Mouse (Mus musculus) testis, postnatal 14 days (tissue): ENCODE measurements around the gene Chn2.

Experiments
- DNase-seq: peaks from one replicate; pipeline ENCODE4 v3.0.0; 2021; ENCODE audit warnings: low spot score

The Chn2 gene

DNA sequence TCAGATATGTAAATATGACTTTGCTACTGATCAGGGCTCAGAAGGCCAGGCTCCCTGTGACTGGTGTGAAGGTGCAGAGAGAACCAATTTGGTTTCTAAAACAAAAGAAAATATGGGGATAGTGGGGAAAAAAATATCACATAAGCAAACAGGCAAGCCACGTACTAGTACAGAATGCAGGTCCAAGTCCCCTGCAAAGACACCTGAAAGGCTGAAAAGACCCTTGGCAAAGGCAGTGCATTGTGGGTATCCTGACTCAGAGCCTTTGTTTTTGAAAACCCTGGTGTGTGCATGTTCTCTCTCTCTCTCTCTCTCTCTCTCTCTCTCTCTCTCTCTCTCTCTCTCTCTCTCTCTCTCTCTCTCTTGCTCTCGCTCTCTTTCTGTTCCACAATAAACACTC lies 80.1 kb downstream of the Chn2 start:
- DNase-seq = no peak

DNA sequence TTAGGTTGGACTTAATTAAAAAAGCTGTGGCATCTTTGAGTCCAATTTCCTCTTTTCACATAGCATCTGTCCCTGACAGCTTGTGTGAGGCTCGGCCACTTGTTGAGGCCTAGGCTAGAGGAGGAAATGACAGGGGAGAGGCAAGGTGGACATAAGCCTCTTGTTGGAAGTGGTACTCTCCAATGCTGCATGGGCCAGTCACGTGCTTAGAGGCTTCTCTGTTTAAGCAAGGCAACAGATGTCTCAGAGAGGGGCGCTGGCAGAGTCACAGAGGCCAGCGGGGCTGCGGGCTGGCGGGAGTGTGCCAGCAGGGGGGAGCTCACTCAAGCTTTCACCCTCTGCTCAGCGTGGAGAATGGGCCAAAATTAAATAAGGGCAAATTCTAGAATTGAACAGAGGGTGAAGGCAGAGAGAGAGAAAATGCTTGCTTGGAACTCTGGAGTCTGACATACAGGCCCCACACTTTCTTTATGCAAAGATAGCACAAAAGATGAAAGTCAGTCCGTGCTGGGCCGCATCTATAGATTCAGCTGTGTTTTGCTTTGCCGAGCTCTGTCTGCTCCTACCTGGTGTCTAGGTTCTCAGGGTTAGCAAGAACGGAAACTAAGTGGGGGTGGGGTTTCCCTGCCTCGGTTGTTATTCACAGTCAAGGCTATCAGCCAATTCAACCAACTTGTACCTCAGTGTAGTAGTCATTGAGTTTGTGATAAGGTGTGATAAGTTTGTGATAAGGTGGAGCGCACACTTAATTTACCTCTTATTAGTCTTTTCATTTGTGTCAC lies 80.7 kb downstream of the Chn2 start:
- DNase-seq = no peak

DNA sequence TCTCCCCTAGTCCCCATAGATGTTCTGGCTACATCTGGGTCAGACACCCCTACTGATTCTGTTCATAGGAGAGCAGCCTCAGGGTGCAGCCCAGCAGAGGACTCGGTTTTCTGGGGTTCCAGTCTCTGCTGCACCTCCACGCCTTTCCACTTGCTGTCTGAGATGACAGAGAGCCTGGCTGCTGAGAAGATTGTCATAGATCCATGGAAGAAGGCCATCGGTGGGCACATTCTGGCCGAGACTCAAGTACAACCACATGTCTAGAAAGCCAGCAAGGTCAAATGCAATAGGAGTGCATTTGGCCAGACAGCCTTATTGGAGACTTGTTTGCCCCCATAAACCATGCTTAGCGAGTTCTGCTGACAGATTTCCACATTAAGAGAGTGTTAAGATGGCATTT lies 81.5 kb downstream of the Chn2 start:
- DNase-seq = no peak

DNA sequence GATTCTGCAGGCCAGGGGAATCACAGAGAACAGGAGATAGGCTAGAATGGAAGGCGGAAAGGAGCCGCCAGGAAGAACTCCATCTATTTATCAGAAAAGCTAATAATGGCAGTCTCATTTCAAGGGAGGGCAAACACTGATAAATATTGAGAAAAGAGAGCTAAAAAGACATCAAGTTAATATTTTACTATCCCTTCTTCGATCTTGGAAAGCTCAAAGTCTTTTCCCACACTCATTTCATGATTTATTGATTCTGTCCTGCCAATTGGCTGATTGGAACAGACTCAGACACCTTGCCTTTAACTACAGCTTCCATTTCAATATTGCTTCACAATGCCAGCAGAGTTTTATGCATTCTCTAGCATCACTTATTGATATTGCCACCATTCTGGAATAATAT lies 85.2 kb downstream of the Chn2 start:
- DNase-seq = no peak

DNA sequence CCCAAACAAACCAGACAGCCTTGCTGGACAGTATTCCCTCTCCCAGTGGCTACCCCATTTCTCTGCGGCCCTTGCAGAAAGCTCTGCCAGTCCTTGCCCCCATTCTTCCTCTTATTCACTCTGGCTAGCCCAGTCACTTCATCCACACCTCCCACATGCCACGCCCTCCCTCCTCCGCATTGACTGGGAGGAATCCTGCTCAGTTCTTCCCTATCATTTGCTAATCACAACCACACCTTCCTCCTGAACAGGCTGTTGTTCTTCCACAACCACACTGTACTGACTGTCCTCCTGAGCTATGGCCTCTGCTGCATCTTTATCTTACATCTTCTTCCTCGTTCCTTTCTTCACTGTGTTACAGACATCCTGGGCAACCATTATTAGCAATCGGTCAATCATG lies 86.2 kb downstream of the Chn2 start:
- no peak for DNase-seq

DNA sequence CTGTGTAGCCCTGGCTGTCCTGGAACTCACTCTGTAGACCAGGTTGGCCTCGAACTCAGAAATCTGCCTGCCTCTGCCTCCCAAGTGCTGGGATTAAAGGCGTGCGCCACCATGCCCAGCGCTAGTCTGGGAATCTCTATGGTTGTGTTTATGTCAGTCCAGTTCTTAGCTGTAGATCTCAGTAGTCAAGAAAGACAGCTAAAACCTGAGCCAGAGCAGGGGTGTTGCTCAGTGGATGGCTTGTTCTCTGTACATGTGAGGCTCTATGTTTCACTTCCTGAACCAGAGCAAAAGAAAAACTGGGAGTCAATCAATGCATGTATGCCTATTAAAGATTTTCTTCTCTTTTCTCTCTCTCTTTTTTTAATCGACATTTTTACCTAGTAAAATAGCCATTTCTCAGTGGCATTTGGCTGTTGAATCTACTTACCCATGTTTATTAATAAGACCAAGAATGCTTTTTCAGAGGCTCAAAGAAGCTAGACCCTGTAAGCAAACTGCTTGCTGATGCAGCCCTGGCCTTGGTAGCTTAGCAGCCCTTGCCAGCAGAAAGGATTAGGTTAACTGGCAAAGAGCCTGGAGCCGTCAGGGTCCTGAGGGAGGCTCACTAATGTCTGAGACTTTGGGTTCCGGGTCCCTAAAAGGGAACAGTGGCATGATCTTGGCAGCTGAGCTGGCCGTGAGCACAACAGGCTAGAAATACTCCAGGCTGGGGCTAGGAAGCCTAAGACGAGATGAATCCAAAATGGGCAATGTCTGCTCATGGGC lies 87.1 kb downstream of the Chn2 start:
- DNase-seq = no peak

DNA sequence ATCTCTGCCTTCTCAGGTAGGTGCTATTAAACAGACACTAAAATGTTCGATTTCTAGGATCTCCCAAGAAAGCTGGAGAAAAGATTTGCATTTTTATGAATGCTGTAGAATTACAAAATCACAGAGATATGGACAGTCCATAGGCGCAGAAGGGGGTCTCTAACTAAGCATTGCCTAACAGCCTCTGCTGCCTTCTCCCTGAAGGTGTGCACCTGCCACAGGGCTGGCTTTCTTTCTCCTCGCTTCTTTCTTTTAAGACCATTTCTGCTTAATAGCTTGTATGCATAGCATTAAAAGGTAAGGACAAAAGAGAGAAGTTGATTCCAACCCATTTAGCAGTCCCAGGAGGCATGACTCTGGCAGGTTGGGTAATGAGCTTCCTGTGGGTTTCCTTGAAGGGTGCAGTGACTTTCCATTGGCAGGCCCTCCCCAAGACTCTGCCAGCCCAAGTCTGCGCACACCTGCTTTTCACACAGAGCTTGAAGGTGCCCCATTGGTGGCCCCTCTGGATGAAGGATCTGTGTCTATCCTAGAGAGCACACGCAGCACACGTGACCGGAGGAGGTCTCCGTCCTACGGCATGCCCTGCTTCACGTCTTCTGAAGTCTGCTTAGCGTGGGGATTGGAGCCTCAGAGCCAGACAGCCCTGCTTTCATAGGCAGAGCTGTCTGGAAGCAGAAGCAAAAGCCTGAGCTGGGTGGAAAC lies 87.8 kb downstream of the Chn2 start:
- DNase-seq = no peak

DNA sequence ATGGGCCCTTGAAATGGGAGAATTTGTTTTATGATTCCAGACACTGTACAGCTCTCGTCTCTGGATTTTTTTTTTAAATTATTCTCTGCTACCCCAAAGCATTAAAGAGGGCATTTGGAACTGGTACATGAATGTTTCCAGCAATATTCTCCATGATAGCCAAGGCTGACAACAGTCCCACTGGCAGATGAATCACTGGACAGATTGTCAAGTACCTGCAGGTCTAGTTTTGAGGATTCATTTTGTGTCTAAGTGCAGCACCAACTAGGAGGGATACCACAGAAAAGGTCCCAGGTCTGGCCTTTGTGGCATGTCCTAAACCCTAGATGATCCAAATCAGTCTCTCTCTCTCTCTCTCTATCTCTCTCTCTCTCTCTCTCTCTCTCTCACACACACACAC lies 89.3 kb downstream of the Chn2 start:
- DNase-seq = no peak

DNA sequence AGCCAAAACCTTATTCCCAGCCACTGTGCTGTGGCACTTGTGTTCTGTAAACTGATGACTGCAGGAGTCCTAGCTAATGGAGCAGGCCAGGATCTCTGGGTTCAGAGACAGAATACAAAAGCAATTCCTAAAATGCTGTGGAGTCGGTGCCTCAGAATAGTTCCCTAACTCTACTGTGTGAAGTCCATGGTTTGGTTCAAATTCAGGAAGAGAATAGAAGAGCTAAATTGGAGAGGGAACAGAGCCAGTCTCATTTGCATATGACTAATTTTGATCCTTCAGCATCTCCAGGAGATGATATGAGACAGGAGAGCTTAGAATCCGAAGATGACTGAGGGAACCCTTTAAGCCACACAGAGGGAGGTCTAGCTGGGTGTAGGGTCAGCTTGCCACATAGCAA lies 90.2 kb downstream of the Chn2 start:
- no peak for DNase-seq

DNA sequence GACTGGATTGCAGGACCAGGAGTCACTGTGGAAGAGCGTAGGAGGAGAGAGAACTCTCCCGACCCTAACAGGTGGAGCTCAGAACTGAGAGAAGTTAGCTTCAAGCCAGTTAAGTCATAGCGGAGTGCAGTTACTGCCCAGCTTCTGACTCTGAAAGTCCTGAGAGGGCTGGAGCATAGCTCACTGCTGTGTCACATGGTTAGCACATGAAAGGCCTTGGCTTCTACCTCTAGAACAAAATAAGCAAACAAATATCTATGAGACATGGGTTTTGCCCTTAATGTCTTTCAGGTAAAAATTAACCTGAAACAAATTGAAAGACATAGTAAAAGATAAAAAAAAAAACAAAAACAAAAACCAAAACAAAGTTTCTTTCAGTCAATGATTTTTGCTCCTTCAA lies 91.5 kb downstream of the Chn2 start:
- DNase-seq = no peak

DNA sequence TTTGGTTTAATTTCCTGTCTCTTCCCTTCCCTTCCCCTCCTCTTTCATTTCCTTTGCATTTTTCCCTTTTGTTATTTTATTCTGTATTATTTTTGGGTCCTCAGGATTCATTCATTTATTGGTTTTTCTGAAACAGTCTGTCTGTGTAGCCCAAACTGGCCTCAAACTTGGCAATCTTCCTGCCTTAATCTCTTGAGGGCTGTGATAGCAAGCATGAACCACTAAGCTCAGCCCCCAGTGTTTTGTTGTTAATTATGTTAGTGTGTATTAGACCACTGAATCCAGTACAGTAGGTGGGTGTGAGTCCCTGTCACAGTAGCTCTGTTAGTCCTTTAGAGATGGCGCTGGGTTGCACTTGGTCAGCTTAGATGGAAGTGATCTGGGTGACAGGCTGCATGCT lies 93.2 kb downstream of the Chn2 start:
- DNase-seq = no peak

DNA sequence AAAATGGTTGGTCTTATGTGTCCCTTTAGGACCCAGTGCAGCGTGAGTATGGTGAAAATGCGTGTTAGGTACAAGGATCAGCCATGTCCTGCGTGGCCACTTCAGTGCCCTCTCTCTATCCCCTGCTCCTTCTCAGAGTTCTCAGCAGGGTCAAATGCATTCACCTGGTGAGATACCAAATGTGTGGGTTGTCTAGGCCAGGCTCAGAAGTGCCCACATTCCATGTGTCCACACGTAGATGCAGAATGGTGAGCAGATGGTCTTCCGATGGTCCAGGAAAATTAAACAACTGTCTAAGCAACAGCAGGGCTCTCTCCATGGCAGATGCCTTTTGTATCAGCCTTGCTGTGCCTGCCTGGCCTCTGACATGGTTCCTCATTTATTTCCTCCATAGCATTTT lies 93.9 kb downstream of the Chn2 start:
- DNase-seq = no peak

DNA sequence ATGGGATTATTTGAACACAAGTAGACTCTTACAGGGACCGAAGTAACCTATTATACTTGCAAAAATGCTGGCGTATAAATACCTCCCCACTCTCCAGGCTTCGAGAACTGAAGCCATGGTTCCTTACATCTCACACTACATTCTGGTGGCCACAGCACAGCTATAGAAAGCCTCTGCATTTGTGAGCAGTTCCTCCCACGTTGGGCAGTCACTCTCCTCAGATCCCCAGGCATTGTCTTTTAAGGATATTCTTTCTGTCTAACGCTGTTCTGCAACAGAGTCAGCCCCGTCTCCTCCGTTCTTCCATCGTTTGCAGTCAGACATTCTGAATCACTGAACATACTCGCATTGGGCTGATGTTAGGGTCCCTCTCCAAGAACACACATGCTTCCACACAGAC lies 98.8 kb downstream of the Chn2 start:
- no peak for DNase-seq

DNA sequence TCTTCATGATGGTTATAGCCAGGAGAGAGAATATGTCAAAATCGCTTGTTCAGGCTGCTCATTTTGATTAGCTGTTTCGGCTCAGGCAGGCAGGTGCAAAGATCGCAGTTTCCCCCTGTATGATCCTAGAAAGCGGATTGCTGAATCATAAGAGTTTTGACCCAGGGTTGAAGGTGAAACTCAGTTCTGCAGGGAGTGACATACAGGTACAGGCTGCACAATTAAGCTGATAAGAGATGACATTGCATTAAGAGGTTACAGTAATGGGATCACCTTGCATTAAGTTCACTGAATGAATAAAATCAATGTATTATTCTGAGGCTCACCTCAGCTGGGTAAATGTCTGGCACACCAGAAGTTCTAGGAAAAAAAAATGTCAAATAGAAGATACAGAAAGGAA lies 101.1 kb downstream of the Chn2 start:
- no peak for DNase-seq

DNA sequence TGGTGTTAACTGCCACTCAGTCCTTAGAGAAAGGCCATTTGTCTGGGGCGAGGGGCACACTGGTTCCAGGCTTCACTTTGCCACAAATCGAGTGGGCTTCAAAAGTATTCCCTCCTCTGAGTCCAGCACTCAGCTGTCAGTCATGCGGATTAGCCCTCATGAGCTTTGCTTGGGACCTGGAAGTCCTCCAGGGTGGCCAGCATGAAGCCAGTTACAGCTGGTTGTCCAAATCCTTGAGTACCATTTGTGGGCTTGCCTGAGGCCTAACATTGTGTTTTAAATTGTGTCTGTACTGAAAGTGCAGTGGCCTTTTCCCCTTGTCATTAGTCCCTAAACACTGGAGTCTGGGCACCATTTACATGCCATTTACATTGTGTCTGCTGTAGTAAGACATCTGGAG lies 101.8 kb downstream of the Chn2 start:
- DNase-seq = no peak

DNA sequence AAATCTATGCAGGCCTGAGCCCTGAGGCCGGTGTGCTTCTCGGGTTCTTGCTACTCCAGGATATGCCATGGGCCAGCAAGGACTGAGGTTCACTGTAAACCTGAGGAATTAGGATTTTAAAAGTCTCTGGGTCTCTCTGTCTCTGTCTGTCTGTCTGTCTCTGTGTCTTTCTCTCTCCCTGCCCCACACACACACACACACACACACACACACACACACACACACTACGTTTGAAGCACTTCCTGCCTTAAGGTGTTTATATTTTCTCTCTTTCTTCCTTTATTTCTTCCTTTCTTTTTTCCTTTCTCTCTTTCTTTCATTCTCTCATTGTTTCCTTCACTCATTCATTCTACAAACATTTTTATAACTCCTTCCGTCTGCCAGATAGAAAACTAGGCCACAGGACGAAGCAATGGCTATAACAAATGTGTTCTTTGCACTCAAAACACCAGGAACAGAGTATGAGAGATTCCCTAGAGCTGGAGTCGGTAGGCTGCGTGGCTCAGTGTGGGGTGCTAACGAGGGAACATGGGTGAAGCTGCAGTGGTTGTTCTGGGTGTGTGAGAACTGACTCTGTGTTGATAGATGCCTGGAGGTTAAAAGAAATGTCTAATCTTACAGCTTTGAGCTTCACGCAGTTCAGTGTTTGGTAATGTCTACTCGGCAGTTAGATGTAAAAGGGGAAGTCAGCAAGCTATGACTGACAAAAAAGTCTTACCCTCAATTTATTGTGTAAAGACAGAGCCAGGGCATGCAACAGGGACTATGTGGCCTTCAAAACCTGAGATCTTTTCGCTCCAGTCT lies 103.7 kb downstream of the Chn2 start:
- no peak for DNase-seq

DNA sequence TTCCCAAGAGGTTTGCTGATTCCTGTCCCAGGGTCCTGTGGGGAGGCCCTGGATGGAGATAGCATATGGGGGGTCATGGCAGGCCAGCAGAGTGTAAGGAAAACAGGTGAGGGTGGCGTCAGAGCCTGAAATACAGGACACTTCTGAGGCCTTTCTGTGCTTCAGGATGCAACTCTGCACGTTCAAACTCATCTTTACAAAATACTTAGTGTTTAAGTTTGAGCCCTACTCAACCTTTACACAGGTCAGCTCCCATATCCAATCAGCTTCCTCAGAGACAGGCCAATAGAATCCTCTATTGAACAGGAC lies 104.3 kb downstream of the Chn2 start:
- DNase-seq = no peak

DNA sequence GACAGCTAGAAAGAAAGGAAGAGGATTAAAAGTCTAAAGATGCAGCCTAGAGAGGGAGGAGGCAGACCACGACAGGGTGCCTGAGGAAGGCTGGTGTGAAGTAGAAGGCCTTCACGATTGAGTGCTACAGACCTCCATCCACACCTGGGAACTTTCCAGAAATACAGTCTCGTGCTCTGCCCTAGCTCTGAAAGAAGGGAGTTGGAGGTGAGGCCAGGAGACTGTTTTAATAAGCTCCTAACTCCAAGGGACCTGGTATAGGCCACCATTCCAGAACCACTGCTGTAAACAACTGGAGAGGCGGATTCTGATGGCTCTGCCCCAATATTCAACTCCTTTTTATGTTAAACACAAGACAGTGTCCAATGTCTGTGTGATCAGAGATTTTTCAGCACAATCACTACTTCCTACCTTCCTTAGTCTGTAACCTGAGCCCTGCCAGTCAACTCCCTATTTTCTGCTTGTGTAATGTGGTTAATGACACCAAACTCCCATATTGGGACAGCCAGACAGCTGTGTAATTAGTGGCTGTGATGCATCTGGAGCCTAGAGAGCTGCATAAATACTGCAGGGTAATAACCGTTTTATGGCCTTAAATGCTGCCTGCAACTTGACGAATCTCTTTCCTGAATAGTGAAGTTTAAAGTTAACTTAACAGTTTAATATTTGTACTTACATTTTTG lies 109.6 kb downstream of the Chn2 start:
- no peak for DNase-seq

DNA sequence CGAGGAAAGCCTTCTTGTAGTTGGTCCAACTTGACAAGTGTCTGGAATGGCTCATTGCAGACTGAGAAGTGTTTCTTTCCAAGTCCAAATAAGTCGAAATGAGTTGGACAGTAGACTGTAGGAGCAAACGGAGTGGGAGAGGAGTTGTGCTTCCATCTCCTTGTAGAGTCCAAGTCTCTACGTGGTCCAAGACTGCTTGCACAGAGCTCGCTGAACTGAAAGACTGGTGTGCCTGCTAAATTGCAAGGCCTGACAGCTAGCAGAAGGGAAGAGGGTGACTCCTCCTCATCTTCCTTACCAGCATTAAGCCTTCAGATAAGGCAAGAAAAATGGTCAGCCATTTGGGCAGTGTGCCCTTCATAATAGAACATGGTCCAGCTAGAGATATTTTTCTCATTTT lies 111.5 kb downstream of the Chn2 start:
- no peak for DNase-seq

DNA sequence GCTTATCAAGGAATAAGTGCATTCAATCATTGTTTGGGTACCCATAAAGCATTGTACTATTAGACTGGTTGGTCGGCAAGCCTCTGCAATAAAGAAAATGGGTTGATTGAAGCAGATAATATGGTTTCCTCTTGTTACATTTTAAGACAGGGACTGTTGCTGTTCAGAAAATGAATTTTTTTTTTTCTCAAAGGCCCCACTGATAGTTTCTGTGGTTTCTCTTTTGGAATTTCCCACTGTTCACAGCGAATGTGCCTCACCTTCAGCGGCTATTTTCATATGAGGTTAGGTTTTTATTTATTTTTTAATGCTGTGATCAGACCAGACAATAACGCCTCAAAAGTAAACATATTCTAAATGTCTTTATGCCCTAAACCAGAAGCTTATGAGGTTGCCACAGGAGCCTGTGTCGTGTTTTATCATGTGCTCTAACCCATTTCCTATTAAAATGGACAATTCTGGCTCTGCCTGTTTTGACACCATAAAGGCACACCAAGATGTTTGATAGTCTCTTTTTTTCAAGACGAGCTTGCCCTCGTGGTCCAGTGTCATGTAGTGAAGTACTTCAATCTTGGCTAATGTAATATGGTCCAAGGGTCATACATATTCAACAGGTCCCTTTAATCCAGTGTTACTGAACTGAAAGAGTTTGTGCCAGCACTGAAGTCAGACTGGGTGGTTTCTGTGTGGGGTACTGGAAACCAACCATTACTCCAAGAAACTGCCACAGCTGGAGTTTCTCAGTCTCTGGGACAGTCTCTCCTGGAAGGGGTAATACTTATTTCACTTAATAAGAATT lies 112.3 kb downstream of the Chn2 start:
- DNase-seq = no peak

DNA sequence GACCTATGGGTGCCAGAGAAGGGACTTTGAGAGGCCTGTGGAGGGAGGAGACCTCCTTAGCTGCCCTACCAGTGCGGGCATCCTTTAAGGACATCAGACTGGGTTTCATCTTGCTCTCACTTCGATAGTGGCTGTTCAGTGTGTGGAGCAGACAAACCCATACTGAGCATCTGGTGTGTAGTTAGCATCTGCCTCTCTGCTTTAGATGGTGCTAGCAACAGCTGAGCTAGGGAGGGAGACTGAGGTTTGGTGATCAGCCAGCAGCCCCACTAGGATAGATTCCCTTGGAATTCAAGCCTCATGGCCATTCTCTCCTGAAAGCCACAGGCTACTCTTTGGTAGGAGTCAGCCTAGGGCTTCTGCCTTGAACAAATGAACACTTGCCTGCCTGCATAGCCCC lies 117.7 kb downstream of the Chn2 start:
- no peak for DNase-seq
